Mouse (Mus musculus) liver, embryonic 15.5 days (tissue): ENCODE measurements around the gene Gpr12. TPM values are rescaled to one million over a fixed set of nuclear protein-coding genes. Genes with fewer than 3 reads are reported as not detected.
"Not testable (repeated sequence)": the region's sequence is repeated elsewhere in the genome, so short reads cannot be mapped to it uniquely, and the experiment has no call there.

Source experiments
- ATAC-seq: fragments of 200-750 bp; cut with Nextera tagmentation; 2 replicates; pipeline ENCODE4 v1.8.0; 2017; ENCODE audit warnings: moderate number of reproducible peaks, mild to moderate bottlenecking, moderate library complexity; ENCODE audit not compliant: insufficient read depth
- H3K27ac ChIP-seq: fragments of 300-500 bp; sonication (generic); replicated peaks from 2 replicates; pipeline ENCODE4 v1.5.1; 2015; ENCODE audit warnings: mild to moderate bottlenecking, inconsistent platforms
- H3K27me3 ChIP-seq: fragments of 300-500 bp; sonication (generic); 2 replicates; pipeline ENCODE4 v1.6.1; 2015; ENCODE audit warnings: mild to moderate bottlenecking, inconsistent platforms
- H3K36me3 ChIP-seq: fragments of 300-500 bp; sonication (generic); replicated peaks from 2 replicates; pipeline ENCODE4 v1.6.1; 2015; ENCODE audit warnings: moderate library complexity, mild to moderate bottlenecking, inconsistent platforms
- H3K4me1 ChIP-seq: fragments of 300-500 bp; sonication (generic); replicated peaks from 2 replicates; pipeline ENCODE4 v1.6.1; 2015; ENCODE audit warnings: inconsistent platforms
- H3K4me2 ChIP-seq: fragments of 300-500 bp; sonication (generic); 2 replicates; pipeline ENCODE4 v1.6.1; 2015; ENCODE audit warnings: moderate library complexity, mild to moderate bottlenecking, inconsistent platforms
- H3K4me3 ChIP-seq: fragments of 300-500 bp; sonication (generic); replicated peaks from 2 replicates; pipeline ENCODE4 v1.5.1; 2015; ENCODE audit warnings: mild to moderate bottlenecking, inconsistent platforms
- H3K9ac ChIP-seq: fragments of 300-500 bp; sonication (generic); 2 replicates; pipeline ENCODE4 v1.6.1; 2015; ENCODE audit warnings: moderate library complexity, mild to moderate bottlenecking, inconsistent platforms
- H3K9me3 ChIP-seq: fragments of 300-500 bp; sonication (generic); replicated peaks from 2 replicates; pipeline ENCODE4 v1.6.1; 2016; ENCODE audit warnings: inconsistent platforms
- WGBS: fragments of 180-500 bp; shearing (Covaris S2); methylation state at CpG from one replicate; pipeline ENCODE4 v1.1.7; 2015; ENCODE audit warnings: mixed read lengths; ENCODE audit not compliant: insufficient replicate concordance; 5-methylcytosine and 5-hydroxymethylcytosine counted together
- polyA plus RNA-seq: library from polyadenylated mRNA; unstranded; fragments of >200 nt; fragmentation: Nextera tagmentation; extraction: Ambion mirVana; gene quantifications from 2 replicates; pipeline ENCODE4 v1.2.1, GENCODE M21; 2015

The Gpr12 gene
- polyA plus RNA-seq, 1 experiment from 2014 or later, result 0.09 TPM

DNA sequence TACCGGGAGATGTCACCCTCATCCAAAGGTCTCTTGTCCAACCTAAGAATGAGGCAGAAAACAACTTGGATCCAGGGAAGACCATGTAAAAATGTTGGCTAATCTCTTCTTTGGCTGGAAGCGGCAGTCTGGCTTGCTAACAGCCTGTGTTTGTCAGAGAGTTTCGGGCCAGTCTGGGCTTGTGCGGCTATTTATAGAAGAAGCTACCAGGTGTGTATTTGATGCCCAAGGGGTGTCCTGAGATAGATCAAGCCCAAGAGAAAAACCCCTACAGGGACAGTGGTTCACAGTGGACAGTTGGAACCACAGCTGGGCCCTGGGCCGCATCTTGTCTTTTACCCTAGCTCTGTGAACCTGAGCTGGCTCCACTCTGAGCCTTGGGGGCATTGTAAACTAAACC lies 21.9 kb upstream of the Gpr12 start:
- no peak overlapping the region for H3K4me3 ChIP-seq
- no peak for ATAC-seq
- 67% methylated on average over 5 of the region's 5 CpGs for WGBS

DNA sequence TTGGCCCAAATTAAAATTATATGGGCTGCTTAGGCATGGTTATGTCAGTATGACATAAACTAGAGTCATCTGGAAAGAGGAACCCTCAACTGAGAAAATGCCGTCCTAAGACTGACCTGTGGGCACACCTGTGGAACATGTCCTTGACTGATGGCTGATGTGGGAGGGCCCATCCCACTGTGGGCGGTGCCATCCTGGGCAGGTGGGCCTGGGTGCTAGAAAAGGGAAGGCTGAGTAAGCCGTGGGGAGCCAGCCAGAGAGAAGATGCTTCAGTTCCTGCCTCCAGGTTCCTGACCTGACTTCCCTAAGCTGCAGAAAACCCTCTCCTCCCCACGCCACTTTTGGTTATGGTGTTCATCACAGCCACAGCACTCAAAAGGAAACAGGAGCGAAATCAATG lies 21.2 kb upstream of the Gpr12 start:
- no peak overlapping the region for H3K9ac ChIP-seq
- WGBS, result 45% methylated on average over 5 of the region's 5 CpGs
- H3K4me1 ChIP-seq, result no peaks in the 10 kb centered on the region
- no peak overlapping the region for H3K4me3 ChIP-seq
- no peak for ATAC-seq
- no peaks in the 10 kb centered on the region for H3K27me3 ChIP-seq
- no peak overlapping the region for H3K27ac ChIP-seq
- H3K4me2 ChIP-seq, result no peak overlapping the region
- no peaks in the 10 kb centered on the region for H3K9me3 ChIP-seq
- H3K36me3 ChIP-seq, result no peaks in the 10 kb centered on the region

More for the DNA sequence above, 21.9 kb upstream of the Gpr12 start:
- H3K27ac ChIP-seq, result no peak overlapping the region
- no peaks in the 10 kb centered on the region for H3K9me3 ChIP-seq
- H3K27me3 ChIP-seq, result no peaks in the 10 kb centered on the region
- no peaks in the 10 kb centered on the region for H3K36me3 ChIP-seq
- no peaks in the 10 kb centered on the region for H3K4me1 ChIP-seq
- no peak overlapping the region for H3K4me2 ChIP-seq
- H3K9ac ChIP-seq, result no peak overlapping the region

DNA sequence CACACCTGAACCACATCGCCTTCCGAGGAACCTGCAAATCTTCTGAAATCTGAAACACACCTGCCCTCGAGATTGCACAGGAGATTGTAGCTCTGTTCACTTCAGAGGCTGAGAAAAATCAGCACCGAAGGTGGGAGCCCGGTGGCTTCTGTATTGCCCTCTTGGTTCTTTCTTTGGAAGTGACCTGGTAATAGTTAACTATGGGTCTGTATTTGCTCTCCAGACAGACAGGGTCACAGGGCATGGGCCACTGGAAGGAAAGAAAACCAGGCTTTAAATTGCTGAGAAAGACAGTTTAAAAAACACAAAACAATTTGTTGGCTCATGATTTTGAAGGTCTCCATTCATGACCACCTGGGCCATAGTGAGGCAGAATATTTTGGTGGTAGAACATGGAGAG lies 14.9 kb upstream of the Gpr12 start:
- H3K9me3 ChIP-seq, result no peaks in the 10 kb centered on the region
- H3K27me3 ChIP-seq, result no peaks in the 10 kb centered on the region
- peaks cover 4% of the 10 kb centered on the region; the same call in 1 of the 2 replicates for H3K4me1 ChIP-seq
- H3K4me2 ChIP-seq, result peak overlapping the region; percentile 30; the same call in 1 of the 2 replicates
- peak; percentile 70 for ATAC-seq
- WGBS, result 63% methylated on average over 5 of the region's 5 CpGs
- H3K4me3 ChIP-seq, result peak overlapping the region; percentile 27
- H3K9ac ChIP-seq, result no peak overlapping the region
- H3K27ac ChIP-seq, result peak overlapping the region; percentile 42
- H3K36me3 ChIP-seq, result no peaks in the 10 kb centered on the region

DNA sequence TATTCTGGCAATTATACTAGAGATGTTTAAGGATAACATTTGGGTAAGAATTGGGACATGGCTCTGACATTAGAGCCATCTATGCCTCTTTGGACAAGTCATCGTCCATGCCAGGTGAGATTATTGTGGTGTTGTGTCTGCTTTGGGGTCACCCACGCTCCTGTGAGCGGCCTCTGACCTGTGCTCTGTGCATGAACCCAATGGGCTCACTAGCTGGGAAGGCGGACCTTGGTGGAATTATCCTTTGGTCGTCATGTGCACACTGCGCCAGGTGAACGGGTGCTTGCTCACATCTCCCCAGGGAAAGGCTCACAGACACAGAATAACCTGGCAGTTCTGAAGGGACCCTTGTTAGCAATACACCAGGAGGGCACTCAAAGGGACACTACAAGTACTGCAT lies 14.2 kb upstream of the Gpr12 start:
- Histone ChIP-seq H3K4me3 (peak overlapping the region; percentile 27), H3K27ac (0 out of 2 replicates have a peak overlapping the region, but pooled peaks have one; percentile 22), H3K4me2 (peak overlapping the region; percentile 30; the same call in 1 of the 2 replicates)
- not testable (repeated sequence) for H3K4me1 ChIP-seq, H3K9me3 ChIP-seq, H3K27me3 ChIP-seq, ATAC-seq, H3K36me3 ChIP-seq, H3K9ac ChIP-seq
- 60% methylated on average over 7 of the region's 7 CpGs for WGBS

DNA sequence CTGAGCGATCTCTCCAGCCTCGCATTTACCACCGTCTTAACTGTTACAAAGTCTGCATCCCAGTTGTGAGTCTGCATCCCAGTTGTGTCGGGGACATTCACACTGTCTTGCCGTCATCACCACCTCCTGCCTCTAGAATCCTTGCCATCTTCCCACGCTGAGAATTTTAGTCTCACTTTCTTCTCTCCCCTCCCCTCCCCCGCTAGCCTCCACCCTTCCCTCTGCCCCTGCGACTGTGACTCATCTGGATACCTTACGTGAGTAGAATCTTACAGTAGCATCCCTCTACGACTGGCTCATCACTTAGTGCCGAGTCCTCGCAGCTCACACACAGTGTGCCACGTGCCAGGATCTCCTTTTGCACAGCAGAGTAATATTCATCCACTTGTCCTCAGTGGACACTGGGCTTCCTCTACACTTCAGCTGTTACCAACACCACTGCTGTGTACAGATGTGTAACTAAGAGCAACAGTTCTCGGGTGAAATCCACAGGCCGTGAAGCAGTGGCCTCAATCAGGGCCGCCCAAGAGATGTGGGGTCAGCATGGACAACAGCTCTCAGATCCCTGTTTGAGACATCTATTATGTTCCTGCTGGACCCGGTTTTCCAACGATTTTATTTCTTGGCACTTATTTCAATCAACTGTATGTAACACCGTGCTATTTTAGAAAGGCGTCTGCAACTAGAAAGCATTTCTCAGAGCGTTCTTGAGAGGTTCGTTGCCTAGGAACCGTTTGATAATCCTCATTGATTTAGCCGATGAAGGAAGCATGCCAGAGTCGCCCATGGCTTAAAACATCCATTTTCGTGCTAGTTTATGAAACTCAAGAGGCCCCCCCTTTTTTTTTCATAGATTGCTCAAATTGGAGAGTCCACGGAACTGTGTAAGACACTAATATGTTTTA lies 13.4 kb upstream of the Gpr12 start:
- H3K4me1 ChIP-seq, result peaks cover 4% of the 10 kb centered on the region; the same call in 1 of the 2 replicates
- H3K36me3 ChIP-seq, result no peaks in the 10 kb centered on the region
- WGBS, result 73% methylated on average over 27 of the region's 27 CpGs
- no peak overlapping the region for H3K9ac ChIP-seq
- no peak overlapping the region for H3K27ac ChIP-seq
- H3K4me2 ChIP-seq, result peak overlapping the region; percentile 30; the same call in 1 of the 2 replicates
- ATAC-seq, result no peak
- H3K4me3 ChIP-seq, result no peak overlapping the region
- no peaks in the 10 kb centered on the region for H3K9me3 ChIP-seq
- H3K27me3 ChIP-seq, result no peaks in the 10 kb centered on the region

DNA sequence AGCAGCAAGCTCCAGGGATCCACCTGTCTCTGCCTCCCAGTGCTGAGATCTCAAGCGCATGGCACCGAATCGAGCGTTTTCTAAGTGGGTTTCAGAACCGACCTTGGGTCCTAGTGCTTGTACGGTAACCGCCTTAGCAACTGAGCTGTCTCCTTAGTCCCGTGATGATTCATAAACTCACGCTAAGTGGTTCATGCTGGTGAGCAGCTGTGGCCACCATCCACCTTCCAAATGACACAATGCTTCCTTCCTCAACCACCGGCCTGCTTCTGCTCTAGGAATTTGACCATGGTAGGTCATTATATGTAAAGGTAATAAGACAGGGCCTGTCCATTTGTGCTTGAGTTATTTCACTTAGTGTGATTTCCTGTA lies 12.4 kb upstream of the Gpr12 start:
- no peaks in the 10 kb centered on the region for H3K27me3 ChIP-seq
- no peak overlapping the region for H3K9ac ChIP-seq
- H3K4me3 ChIP-seq, result no peak overlapping the region
- H3K4me1 ChIP-seq, result peaks cover 4% of the 10 kb centered on the region; the same call in 1 of the 2 replicates
- H3K36me3 ChIP-seq, result no peaks in the 10 kb centered on the region
- ATAC-seq, result no peak
- H3K27ac ChIP-seq, result no peak overlapping the region
- WGBS, result 52% methylated on average over 10 of the region's 10 CpGs
- no peak overlapping the region for H3K4me2 ChIP-seq
- no peaks in the 10 kb centered on the region for H3K9me3 ChIP-seq

DNA sequence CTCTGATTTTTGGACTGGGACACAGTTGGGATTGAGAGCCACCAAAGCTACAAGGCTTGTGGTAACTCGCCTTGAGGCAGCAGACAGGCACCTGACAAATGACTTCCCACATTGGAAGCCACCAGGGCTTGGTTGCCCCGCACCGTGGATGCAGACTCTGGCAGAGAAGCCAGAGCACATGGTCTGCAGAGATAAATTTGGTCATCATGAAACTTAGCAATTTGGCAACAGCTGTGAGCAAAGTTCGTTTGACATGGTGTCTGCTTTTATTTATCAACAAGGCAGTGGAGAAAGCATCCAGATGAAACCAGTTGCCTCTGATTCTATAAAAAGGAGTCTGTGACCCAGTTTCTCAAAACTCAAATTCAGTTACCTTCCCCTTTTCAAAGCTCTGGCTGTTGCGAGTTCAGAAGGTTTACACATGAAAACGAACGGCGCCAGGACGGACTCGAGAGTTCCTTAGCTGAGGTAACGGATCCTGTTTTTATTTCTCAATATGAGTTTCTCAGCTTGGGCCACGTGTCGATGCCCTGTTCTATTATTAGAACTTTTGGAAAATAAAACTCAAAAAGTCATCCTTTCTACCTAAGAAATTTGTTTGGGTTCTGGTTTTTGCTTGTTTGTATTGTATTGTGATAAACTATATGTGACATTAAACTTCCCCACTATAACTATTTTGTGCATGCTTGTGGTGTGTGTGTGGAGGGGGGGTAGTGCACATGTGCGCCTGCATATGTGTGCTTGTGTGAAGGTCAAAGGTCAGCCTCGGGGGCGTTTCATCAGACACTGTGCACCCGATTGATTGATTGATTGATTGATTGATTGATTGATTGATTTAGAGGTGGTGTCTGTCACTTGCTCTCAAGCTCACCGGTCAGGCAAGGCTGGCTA lies 11.8 kb upstream of the Gpr12 start:
- Histone ChIP-seq H3K27me3 (no peaks in the 10 kb centered on the region), H3K9me3 (no peaks in the 10 kb centered on the region), H3K9ac (no peak overlapping the region), H3K4me1 (peaks cover 4% of the 10 kb centered on the region; the same call in 1 of the 2 replicates), H3K27ac (0 out of 2 replicates have a peak overlapping the region, but pooled peaks have one; percentile 16), H3K36me3 (no peaks in the 10 kb centered on the region), H3K4me3 (no peak overlapping the region), H3K4me2 (no peak overlapping the region)
- WGBS, result 30% methylated on average over 18 of the region's 18 CpGs
- no peak for ATAC-seq

DNA sequence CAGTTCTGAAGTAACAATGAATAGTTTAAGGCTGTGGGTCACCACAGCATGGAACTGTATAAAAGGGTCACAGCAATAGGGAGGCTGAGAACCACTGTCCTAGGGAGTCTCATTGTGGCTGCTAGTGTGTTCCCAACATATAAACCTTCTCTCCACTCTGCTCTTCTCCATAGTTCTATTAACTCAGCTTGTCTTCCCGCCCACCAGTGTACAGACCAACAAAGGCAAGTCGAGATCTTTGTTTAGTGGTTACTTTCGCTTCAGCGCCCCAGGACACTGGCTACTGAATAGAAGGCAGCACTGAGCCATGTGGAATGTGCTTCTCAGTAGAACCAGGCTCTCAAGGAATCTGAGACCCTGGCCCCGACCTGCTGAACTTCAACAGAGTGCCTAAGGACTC lies 7.5 kb upstream of the Gpr12 start:
- Histone ChIP-seq H3K4me1 (peaks cover 4% of the 10 kb centered on the region; the same call in 1 of the 2 replicates), H3K9ac (no peak overlapping the region), H3K9me3 (no peaks in the 10 kb centered on the region), H3K4me3 (no peak overlapping the region), H3K27ac (no peak overlapping the region), H3K36me3 (no peaks in the 10 kb centered on the region), H3K4me2 (no peak overlapping the region), H3K27me3 (no peaks in the 10 kb centered on the region)
- ATAC-seq, result no peak
- 57% methylated on average over 5 of the region's 5 CpGs for WGBS

DNA sequence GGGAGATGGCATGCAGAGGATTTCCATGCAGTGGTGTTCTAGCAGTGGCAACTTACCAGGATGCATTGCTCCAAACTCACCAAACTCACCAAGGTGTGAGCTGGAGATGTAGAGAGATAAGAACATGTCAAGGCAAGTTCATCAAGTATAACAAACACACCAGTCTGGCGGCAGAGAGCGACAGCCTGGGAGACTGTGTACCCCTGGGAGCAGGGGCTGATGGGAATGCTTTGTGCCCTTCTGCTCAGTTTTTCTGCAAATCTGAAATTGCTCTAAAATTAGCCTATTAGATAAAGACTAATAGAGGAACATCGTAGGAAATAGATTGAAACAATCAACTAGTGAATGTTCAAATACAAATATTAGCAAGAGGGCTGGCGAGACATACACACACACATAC lies 6.6 kb upstream of the Gpr12 start:
- Histone ChIP-seq H3K27me3 (peaks cover 6% of the 10 kb centered on the region; the same call in 1 of the 2 replicates), H3K9me3 (no peaks in the 10 kb centered on the region), H3K4me3 (no peak overlapping the region), H3K4me1 (no peaks in the 10 kb centered on the region), H3K9ac (no peak overlapping the region), H3K36me3 (no peaks in the 10 kb centered on the region), H3K27ac (no peak overlapping the region), H3K4me2 (no peak overlapping the region)
- no peak for ATAC-seq
- WGBS, result 69% methylated on average over 4 of the region's 4 CpGs

DNA sequence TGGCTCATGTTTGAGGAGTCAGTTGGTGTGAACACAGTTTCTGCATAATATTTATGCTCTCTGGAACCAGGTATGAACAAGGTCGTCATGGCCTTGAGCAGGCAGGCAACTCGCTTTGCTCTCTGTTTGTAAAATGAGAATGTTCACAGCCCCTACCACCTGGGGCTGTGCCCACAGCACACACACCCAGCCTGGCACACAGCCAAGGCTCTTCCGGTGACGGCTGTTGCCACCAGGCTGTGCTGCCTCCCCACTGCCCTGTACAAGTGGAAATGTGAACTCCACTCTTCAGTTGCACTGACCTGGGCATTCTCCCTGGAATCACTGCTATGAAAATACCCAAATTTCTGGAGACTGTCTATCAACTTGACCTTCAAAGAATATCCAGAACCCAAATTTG lies 5.9 kb upstream of the Gpr12 start:
- 60% methylated on average over 4 of the region's 4 CpGs for WGBS
- no peak for ATAC-seq
- Histone ChIP-seq H3K9me3 (no peaks in the 10 kb centered on the region), H3K4me2 (no peak overlapping the region), H3K4me1 (no peaks in the 10 kb centered on the region), H3K9ac (no peak overlapping the region), H3K4me3 (no peak overlapping the region), H3K27ac (no peak overlapping the region), H3K36me3 (no peaks in the 10 kb centered on the region), H3K27me3 (peaks cover 12% of the 10 kb centered on the region)
